Mouse (Mus musculus): Measurements from ENCODE around the gene Rrp7a.

DNA sequence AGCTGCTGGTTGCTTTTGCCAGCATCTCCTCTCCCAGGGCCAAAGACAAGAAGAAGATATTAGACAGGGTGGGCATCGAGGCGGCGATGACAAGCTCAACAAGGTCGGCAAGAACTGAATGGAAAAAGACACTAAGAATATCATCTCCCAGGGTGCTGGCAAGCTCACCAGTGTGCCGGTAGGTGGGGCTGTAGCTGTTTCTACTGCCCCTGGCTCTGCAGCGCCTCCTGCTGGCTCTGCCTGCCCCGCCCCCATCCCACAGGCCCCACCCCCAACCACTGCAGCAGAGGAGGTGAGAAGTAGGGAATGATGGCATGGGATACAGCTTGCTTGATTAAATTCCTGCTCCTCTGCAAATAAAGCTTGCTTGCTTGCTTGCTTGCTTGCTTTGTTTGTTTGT lies 36.7 kb downstream of the Rrp7a start:
- TF ChIP-seq CTCF (IDR thresholded peaks at IDR 0.05; ENCODE audit: borderline replicate concordance, insufficient read depth, low read length), result peak; percentile 50
- no peak for TF ChIP-seq POLR2A (IDR thresholded peaks at IDR 0.05; ENCODE audit: low read depth, low read length)

Data from embryonic fibroblast, embryonic 13.5 days (primary cell).